ENCODE assay signal across 28 mouse cellular contexts in genomic region chr12:108693592-108693991, GRCm38 (mm10). TPM values are rescaled to one million over a fixed set of nuclear protein-coding genes. Genes with fewer than 3 reads are reported as not detected.
A peak's percentile ranks its signal among the peaks of the same experiment; 100 is the strongest.
DNase-seq lines count a peak whose midpoint lies in the region; ATAC-seq lines count a peak whose summit lies in the region.
"Had no signal": no experiment of that assay in that cellular context is flagged by ENCODE, and none has a peak within 500 bp of the region (broad histone marks: within the 10 kb centered on the region; RNA-seq: fewer than 3 reads in every experiment).

No protein-coding gene starts in this region.

- no peak overlapping the region for H3K9ac ChIP-seq in kidney, embryonic 14.5 days (ENCODE audit: low read depth, low read length)
- H3K9ac ChIP-seq in intestine, embryonic 15.5 days = no peak overlapping the region
- H3K9ac ChIP-seq in stomach, embryonic 14.5 days (replicated peaks; ENCODE audit: low read depth, low read length) = no peak overlapping the region
- H3K9ac ChIP-seq: embryonic facial prominence, embryonic 13.5 days; forebrain, postnatal 0 days; heart, embryonic 13.5 days; limb, embryonic 15.5 days; neural tube, embryonic 13.5 days; stomach, embryonic 15.5 days had no signal

- no peak overlapping the region for H3K4me3 ChIP-seq in kidney, embryonic 14.5 days (ENCODE audit: low read length)
- no peak overlapping the region for H3K4me3 ChIP-seq in intestine, embryonic 15.5 days (replicated peaks)
- H3K4me3 ChIP-seq in stomach, embryonic 14.5 days (ENCODE audit: low read depth, low read length) = no peak overlapping the region
- no peak overlapping the region for H3K4me3 ChIP-seq in embryonic facial prominence, embryonic 10.5 days
- H3K4me3 ChIP-seq: embryonic facial prominence, embryonic 13.5 days; erythroblast, embryonic 14.5 days; heart, embryonic 13.5 days; limb, embryonic 15.5 days; myocyte; neural tube, embryonic 13.5 days; stomach, embryonic 15.5 days had no signal

- no peak overlapping the region for H3K4me2 ChIP-seq in kidney, embryonic 14.5 days (replicated peaks; ENCODE audit: low read depth, low read length)
- H3K4me2 ChIP-seq in intestine, embryonic 15.5 days (replicated peaks) = no peak overlapping the region
- H3K4me2 ChIP-seq in stomach, embryonic 14.5 days (replicated peaks; ENCODE audit: low read depth, low read length) = no peak overlapping the region
- H3K4me2 ChIP-seq: embryonic facial prominence, embryonic 13.5 days; heart, embryonic 13.5 days; limb, embryonic 15.5 days; neural tube, embryonic 13.5 days; stomach, embryonic 15.5 days had no signal

- H3K4me1 ChIP-seq in kidney, embryonic 14.5 days (ENCODE audit: control insufficient read depth, insufficient read depth, low read length) = 0 out of 2 replicates have a peak, but pooled peaks cover 1% of the 10 kb centered on the region
- H3K4me1 ChIP-seq in intestine, embryonic 15.5 days (replicated peaks) = peaks cover 36% of the 10 kb centered on the region
- H3K4me1 ChIP-seq in stomach, embryonic 14.5 days (ENCODE audit: control insufficient read depth, insufficient read depth, low read length) = peaks cover 3% of the 10 kb centered on the region; the same call in 1 of the 2 replicates
- H3K4me1 ChIP-seq in embryonic facial prominence, embryonic 10.5 days = peaks cover 7% of the 10 kb centered on the region; the same call in 1 of the 2 replicates
- H3K4me1 ChIP-seq: embryonic facial prominence, embryonic 13.5 days; limb, embryonic 15.5 days; neural tube, embryonic 13.5 days had no signal

- peak; percentile 26; the same call in 1 of the 2 replicates for ATAC-seq in kidney, embryonic 14.5 days (ENCODE audit: low FRiP score, low TSS enrichment)
- no peak for ATAC-seq in intestine, embryonic 15.5 days
- ATAC-seq in stomach, embryonic 14.5 days (ENCODE audit: insufficient number of reproducible peaks, insufficient read depth, low FRiP score, low read depth) = 0 out of 2 replicates have a peak, but pooled peaks have one; percentile 14
- ATAC-seq: forebrain, postnatal 0 days; lung, postnatal 0 days had no signal

- DNase-seq in kidney, adult 9 months = no peak
- DNase-seq in retina, adult 2 months (ENCODE audit: low read depth, low spot score) = peak; percentile 55
- no peak for DNase-seq in retina, embryonic 14.5 days (ENCODE audit: low spot score)
- no peak for DNase-seq in spleen, postnatal 36 days (ENCODE audit: low spot score in 2 of 2)
- DNase-seq in embryonic facial prominence, embryonic 10.5 days (ENCODE audit: low spot score) = no peak
- DNase-seq: adrenal gland, postnatal 10 days; cerebellum, adult 2 months; cerebellum, postnatal 25 days; forebrain, postnatal 0 days; gastrocnemius, postnatal 14 days; heart, adult 18-20 months; heart, postnatal 14 days; kidney, postnatal 14 days; left cerebral cortex, postnatal 4 days; midbrain, embryonic 14.5 days; right cerebral cortex, postnatal 25 days had no signal

- WGBS in kidney, embryonic 14.5 days = 40% methylated on average over 2 of the region's 2 CpGs
- WGBS in intestine, embryonic 15.5 days = 48% methylated on average over 2 of the region's 2 CpGs
- 58% methylated on average over 2 of the region's 2 CpGs for WGBS in stomach, embryonic 14.5 days
- 80% methylated on average over 2 of the region's 2 CpGs for WGBS in embryonic facial prominence, embryonic 10.5 days

- peaks cover 9% of the 10 kb centered on the region for H3K36me3 ChIP-seq in kidney, embryonic 14.5 days (ENCODE audit: control insufficient read depth, insufficient read depth, low read length)
- no peaks in the 10 kb centered on the region for H3K36me3 ChIP-seq in intestine, embryonic 15.5 days
- H3K36me3 ChIP-seq in stomach, embryonic 14.5 days (ENCODE audit: control insufficient read depth, insufficient read depth, low read length) = no peaks in the 10 kb centered on the region; the same call in 1 of the 2 replicates
- H3K36me3 ChIP-seq in embryonic facial prominence, embryonic 10.5 days (replicated peaks) = peaks cover 28% of the 10 kb centered on the region
- H3K36me3 ChIP-seq: stomach, embryonic 15.5 days had no signal

- no peak overlapping the region for H3K27ac ChIP-seq in kidney, embryonic 14.5 days (ENCODE audit: low read depth, low read length)
- H3K27ac ChIP-seq in intestine, embryonic 15.5 days = peak overlapping the region; percentile 64; the same call in 1 of the 2 replicates
- H3K27ac ChIP-seq in stomach, embryonic 14.5 days (ENCODE audit: low read length) = no peak overlapping the region
- H3K27ac ChIP-seq in embryonic facial prominence, embryonic 10.5 days (replicated peaks) = no peak overlapping the region
- H3K27ac ChIP-seq: embryonic facial prominence, embryonic 13.5 days; heart, embryonic 13.5 days; limb, embryonic 15.5 days; neural tube, embryonic 13.5 days; stomach, embryonic 15.5 days had no signal

- H3K9me3 ChIP-seq in kidney, embryonic 14.5 days (ENCODE audit: control insufficient read depth, low read length) = no peaks in the 10 kb centered on the region
- H3K9me3 ChIP-seq in intestine, embryonic 15.5 days = no peaks in the 10 kb centered on the region
- H3K9me3 ChIP-seq in stomach, embryonic 14.5 days (ENCODE audit: control insufficient read depth, low read depth, low read length) = no peaks in the 10 kb centered on the region
- no peaks in the 10 kb centered on the region for H3K9me3 ChIP-seq in embryonic facial prominence, embryonic 10.5 days
- H3K9me3 ChIP-seq: embryonic facial prominence, embryonic 13.5 days; heart, embryonic 13.5 days; limb, embryonic 15.5 days; neural tube, embryonic 13.5 days; stomach, embryonic 15.5 days had no signal

- H3K27me3 ChIP-seq in kidney, embryonic 14.5 days (ENCODE audit: control insufficient read depth, insufficient read depth, low read length) = no peaks in the 10 kb centered on the region
- no peaks in the 10 kb centered on the region for H3K27me3 ChIP-seq in intestine, embryonic 15.5 days (replicated peaks)
- no peaks in the 10 kb centered on the region for H3K27me3 ChIP-seq in stomach, embryonic 14.5 days (ENCODE audit: control insufficient read depth, insufficient read depth, low read length)
- H3K27me3 ChIP-seq in embryonic facial prominence, embryonic 10.5 days (replicated peaks; ENCODE audit: low read depth, poor library complexity, severe bottlenecking) = no peaks in the 10 kb centered on the region
- H3K27me3 ChIP-seq: embryonic facial prominence, embryonic 13.5 days; heart, embryonic 13.5 days; limb, embryonic 15.5 days; neural tube, embryonic 13.5 days; stomach, embryonic 15.5 days had no signal

RNA-seq across cellular contexts. Expression of gene Degs2, which starts 8.5 kb away (rescaled TPM):
- 6.6 and 7.3 TPM in 2 replicates for polyA plus RNA-seq in kidney, embryonic 14.5 days (2014; fragmentation: Nextera tagmentation; extraction: Ambion mirVana)
- 88.3 and 109 TPM in 2 replicates for polyA plus RNA-seq in intestine, embryonic 15.5 days (2015; fragmentation: Nextera tagmentation; extraction: Ambion mirVana)
- polyA plus RNA-seq in stomach, embryonic 14.5 days (2014; fragmentation: Nextera tagmentation; extraction: Ambion mirVana) = 17.3 and 17.9 TPM in 2 replicates
- polyA plus RNA-seq in embryonic facial prominence, embryonic 10.5 days (2016; fragmentation: Nextera tagmentation; extraction: Ambion mirVana) = 1.1 and 1.7 TPM in 2 replicates
- polyA plus RNA-seq: erythroblast, embryonic 14.5 days; spleen, adult 2 months had no signal
